Mouse (Mus musculus) myocyte (in vitro differentiated cells): ENCODE measurements at regions not wholly inside any gene's neighbourhood (a gene's known extent, or its start where the extent isn't known, plus 50 kb on each side); places are given as distances from the start of the nearest gene placed in this dataset.

Experiments
- H3K27me3 ChIP-seq: one replicate; pipeline ENCODE4 v1.6.1; 2011; ENCODE audit not compliant: control insufficient read depth, insufficient read depth, insufficient read length
- H3K36me3 ChIP-seq: one replicate; pipeline ENCODE4 v1.6.1; 2011; ENCODE audit not compliant: control insufficient read depth, insufficient read depth
- H3K4me2 ChIP-seq: one replicate; pipeline ENCODE4 v1.6.1; 2011; ENCODE audit warnings: low read depth, control low read depth
- H3K4me3 ChIP-seq: one replicate; pipeline ENCODE4 v1.5.1; 2011; ENCODE audit warnings: mild to moderate bottlenecking, control low read depth, moderate library complexity
- H3K79me2 ChIP-seq: one replicate; pipeline ENCODE4 v1.6.1; 2011; ENCODE audit not compliant: control insufficient read depth, insufficient read depth
- H3ac ChIP-seq: one replicate; pipeline ENCODE4 v1.6.1; 2011; ENCODE audit not compliant: control insufficient read depth, insufficient read length
- CEBPB ChIP-seq: IDR thresholded peaks from 2 replicates; pipeline ENCODE4 v1.6.1; 2011; ENCODE audit warnings: mild to moderate bottlenecking, moderate library complexity; ENCODE audit not compliant: poor library complexity, insufficient read depth, severe bottlenecking
- E2F4 ChIP-seq: IDR thresholded peaks from one replicate; pipeline ENCODE4 v1.6.1; 2011; ENCODE audit warnings: mild to moderate bottlenecking, control low read depth, moderate library complexity; ENCODE audit not compliant: insufficient read depth
- MAX ChIP-seq: IDR thresholded peaks from one replicate; pipeline ENCODE4 v1.6.1; 2011; ENCODE audit warnings: low read depth, mild to moderate bottlenecking, control low read depth
- MYOD1 ChIP-seq, 3 experiments: IDR thresholded peaks; one replicate each; pipeline ENCODE4 v1.6.1; 2011; ENCODE audit warnings: control low read depth in 2 of 3, low read depth in 2 of 3, mild to moderate bottlenecking in 2 of 3, moderate library complexity in 1 of 3; ENCODE audit not compliant: insufficient read length in 2 of 3, control insufficient read depth in 1 of 3
- MYOG ChIP-seq, 3 experiments: IDR thresholded peaks; one replicate each; pipeline ENCODE4 v1.6.1; 2011; ENCODE audit warnings: control low read depth in 2 of 3, low read depth in 2 of 3, mild to moderate bottlenecking in 2 of 3; ENCODE audit not compliant: insufficient read length in 2 of 3, control insufficient read depth in 1 of 3, insufficient read depth in 1 of 3
- POLR2A ChIP-seq: IDR thresholded peaks from one replicate; pipeline ENCODE4 v1.6.1; 2011; ENCODE audit warnings: low read depth, mild to moderate bottlenecking, control low read depth, moderate library complexity; ENCODE audit not compliant: insufficient read length
- POLR2AphosphoS2 ChIP-seq: IDR thresholded peaks from one replicate; pipeline ENCODE4 v1.6.1; 2011; ENCODE audit warnings: low read depth, control low read depth; ENCODE audit not compliant: insufficient read length
- REST ChIP-seq: IDR thresholded peaks from one replicate; pipeline ENCODE4 v1.6.1; 2011; ENCODE audit warnings: mild to moderate bottlenecking, control low read depth, moderate library complexity; ENCODE audit not compliant: insufficient read depth, insufficient read length
- SRF ChIP-seq: IDR thresholded peaks from one replicate; pipeline ENCODE4 v1.6.1; 2011; ENCODE audit warnings: low read depth; ENCODE audit not compliant: control insufficient read depth, insufficient read length
- TCF12 ChIP-seq: IDR thresholded peaks from one replicate; pipeline ENCODE4 v1.6.1; 2011; ENCODE audit warnings: mild to moderate bottlenecking, control low read depth; ENCODE audit not compliant: poor library complexity, insufficient read depth, severe bottlenecking
- TCF3 ChIP-seq: IDR thresholded peaks from one replicate; pipeline ENCODE4 v1.6.1; 2011; ENCODE audit warnings: low read depth, control low read depth; ENCODE audit not compliant: insufficient read length
- USF1 ChIP-seq: IDR thresholded peaks from one replicate; pipeline ENCODE4 v1.6.1; 2011; ENCODE audit warnings: low read depth, mild to moderate bottlenecking, control low read depth, moderate library complexity

GRCm38 (mm10) chr12:71622761-71623160 lies 208.1 kb upstream of the Daam1 start:
- H3K27me3 ChIP-seq = no peaks in the 10 kb centered on the region
- no peak overlapping the region for H3K4me2 ChIP-seq
- H3K4me3 ChIP-seq = no peak overlapping the region
- H3K79me2 ChIP-seq = no peaks in the 10 kb centered on the region
- no peaks in the 10 kb centered on the region for H3K36me3 ChIP-seq
- H3ac ChIP-seq = no peak overlapping the region
- TF ChIP-seq E2F4 (no peak), TCF12 (no peak), POLR2AphosphoS2 (no peak), POLR2A (no peak), MYOD1 (IDR thresholded peaks at IDR 0.05; ENCODE audit: control insufficient read depth in 1 of 3, insufficient read length in 2 of 3, low read depth in 2 of 3) (no peak), USF1 (no peak), SRF (no peak), CEBPB (no peak), MYOG (IDR thresholded peaks at IDR 0.05; ENCODE audit: control insufficient read depth in 1 of 3, insufficient read depth in 1 of 3, insufficient read length in 2 of 3, low read depth in 2 of 3) (no peak), REST (no peak), TCF3 (no peak), MAX (no peak)

GRCm38 (mm10) chr12:71623271-71623670 lies 207.6 kb upstream of the Daam1 start:
- H3K27me3 ChIP-seq = no peaks in the 10 kb centered on the region
- TF ChIP-seq POLR2AphosphoS2 = no peak
- no peak for TF ChIP-seq MAX
- TF ChIP-seq E2F4 = no peak
- no peak for TF ChIP-seq MYOD1 (IDR thresholded peaks at IDR 0.05; ENCODE audit: control insufficient read depth in 1 of 3, insufficient read length in 2 of 3, low read depth in 2 of 3)
- TF ChIP-seq TCF3 = no peak
- no peak for TF ChIP-seq POLR2A
- TF ChIP-seq SRF = no peak
- TF ChIP-seq MYOG (IDR thresholded peaks at IDR 0.05; ENCODE audit: control insufficient read depth in 1 of 3, insufficient read depth in 1 of 3, insufficient read length in 2 of 3, low read depth in 2 of 3) = no peak
- no peak for TF ChIP-seq USF1
- TF ChIP-seq TCF12 = no peak
- no peak for TF ChIP-seq REST
- no peak for TF ChIP-seq CEBPB
- no peak overlapping the region for H3K4me2 ChIP-seq
- H3K4me3 ChIP-seq = no peak overlapping the region
- no peak overlapping the region for H3ac ChIP-seq
- H3K36me3 ChIP-seq = no peaks in the 10 kb centered on the region
- no peaks in the 10 kb centered on the region for H3K79me2 ChIP-seq

GRCm38 (mm10) chr12:71624076-71624475 lies 206.8 kb upstream of the Daam1 start:
- Histone ChIP-seq H3K79me2 (no peaks in the 10 kb centered on the region), H3K36me3 (no peaks in the 10 kb centered on the region), H3K4me2 (no peak overlapping the region), H3K4me3 (no peak overlapping the region), H3ac (no peak overlapping the region), H3K27me3 (no peaks in the 10 kb centered on the region)
- TF ChIP-seq TCF12 (no peak), POLR2A (no peak), CEBPB (no peak), MYOG (IDR thresholded peaks at IDR 0.05; ENCODE audit: control insufficient read depth in 1 of 3, insufficient read depth in 1 of 3, insufficient read length in 2 of 3, low read depth in 2 of 3) (no peak), TCF3 (no peak), REST (no peak), MYOD1 (IDR thresholded peaks at IDR 0.05; ENCODE audit: control insufficient read depth in 1 of 3, insufficient read length in 2 of 3, low read depth in 2 of 3) (no peak)

- no peak overlapping the region for H3K4me3 ChIP-seq
- H3K79me2 ChIP-seq = no peaks in the 10 kb centered on the region
- no peak overlapping the region for H3ac ChIP-seq
- H3K36me3 ChIP-seq = no peaks in the 10 kb centered on the region
- H3K27me3 ChIP-seq = no peaks in the 10 kb centered on the region
- no peak overlapping the region for H3K4me2 ChIP-seq
- TF ChIP-seq MYOG (IDR thresholded peaks at IDR 0.05; ENCODE audit: control insufficient read depth in 1 of 3, insufficient read depth in 1 of 3, insufficient read length in 2 of 3, low read depth in 2 of 3) (no peak), POLR2A (no peak), POLR2AphosphoS2 (no peak), MAX (no peak), TCF12 (no peak), TCF3 (no peak), MYOD1 (IDR thresholded peaks at IDR 0.05; ENCODE audit: control insufficient read depth in 1 of 3, insufficient read length in 2 of 3, low read depth in 2 of 3) (no peak), USF1 (no peak), SRF (no peak), REST (no peak), CEBPB (no peak), E2F4 (no peak)
Observed at GRCm38 (mm10) chr12:71624676-71625075, 206.2 kb upstream of the Daam1 start.
